Mouse (Mus musculus) retina, postnatal 1 day (tissue): Measurements from ENCODE around the gene Sfi1.
A peak's percentile ranks its signal among the peaks of the same experiment; 100 is the strongest.
"Not testable (repeated sequence)": the region's sequence is repeated elsewhere in the genome, so short reads cannot be mapped to it uniquely, and the experiment has no call there.

Experiments
- DNase-seq: peaks from one replicate; pipeline ENCODE4 v3.0.0-alpha.2; 2012

Gene Sfi1

GRCm38 (mm10) chr11:3172526-3172925 lies 20.7 kb downstream of the Sfi1 start:
- not testable (repeated sequence) for DNase-seq

GRCm38 (mm10) chr11:3171931-3172330 lies 21.3 kb downstream of the Sfi1 start:
- not testable (repeated sequence) for DNase-seq

- DNase-seq: not testable (repeated sequence)
Measured at GRCm38 (mm10) chr11:3169042-3169441, 24.2 kb downstream of the Sfi1 start.

GRCm38 (mm10) chr11:3167571-3168001 lies 25.7 kb downstream of the Sfi1 start:
- DNase-seq: not testable (repeated sequence)

- DNase-seq: not testable (repeated sequence)
Measured at GRCm38 (mm10) chr11:3167129-3167528, 26.1 kb downstream of the Sfi1 start.

DNA sequence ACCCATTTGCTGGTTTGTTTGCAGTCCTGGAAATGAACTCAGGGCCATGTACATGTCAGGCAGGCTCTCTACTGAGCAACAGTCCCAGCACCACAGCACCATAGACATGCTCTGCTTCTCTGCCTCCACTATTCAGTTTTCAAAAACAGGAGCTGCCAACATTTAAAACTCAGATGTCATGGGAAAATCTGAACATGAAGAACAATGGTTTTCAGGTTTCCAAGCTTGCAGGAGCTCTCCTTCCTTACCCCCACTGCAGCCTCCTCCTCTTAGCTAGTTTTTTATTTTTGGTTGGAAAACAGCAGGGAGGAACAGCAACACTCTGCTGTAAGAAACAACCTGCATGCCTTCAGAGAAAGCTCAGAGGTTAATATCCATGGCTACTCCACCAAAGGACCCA lies 26.9 kb downstream of the Sfi1 start:
- DNase-seq: not testable (repeated sequence)

- peak; percentile 36 for DNase-seq
Measured at GRCm38 (mm10) chr11:3165210-3165782, 28.0 kb downstream of the Sfi1 start.

GRCm38 (mm10) chr11:3163661-3164060 lies 29.6 kb downstream of the Sfi1 start:
- not testable (repeated sequence) for DNase-seq

- DNase-seq: not testable (repeated sequence)
Measured at GRCm38 (mm10) chr11:3163122-3163521, 30.1 kb downstream of the Sfi1 start.

GRCm38 (mm10) chr11:3162236-3162897 lies 30.9 kb downstream of the Sfi1 start:
- DNase-seq: not testable (repeated sequence)

DNA sequence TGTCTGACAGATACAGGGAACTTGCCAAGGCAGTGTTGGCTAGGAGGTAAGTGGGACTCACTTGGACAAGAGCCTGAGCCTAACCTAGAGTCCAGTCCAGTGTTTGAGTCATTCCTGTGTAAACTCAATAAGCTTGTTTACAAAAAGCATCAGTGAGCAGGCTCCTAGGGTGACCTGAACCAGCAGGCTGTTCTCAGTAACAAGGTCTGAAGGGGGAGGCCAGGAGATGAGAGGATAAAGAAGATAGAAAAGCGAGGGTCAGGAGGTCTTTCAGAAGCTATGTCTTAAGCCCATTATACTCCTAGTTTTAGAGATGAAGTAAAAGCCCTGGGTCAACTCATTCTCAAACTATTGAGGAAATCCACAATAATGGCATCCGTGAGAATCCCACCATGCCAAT lies 31.9 kb downstream of the Sfi1 start:
- peak; percentile 38 for DNase-seq

- not testable (repeated sequence) for DNase-seq
Measured at GRCm38 (mm10) chr11:3158800-3159199, 34.5 kb downstream of the Sfi1 start.

GRCm38 (mm10) chr11:3157996-3158395 lies 35.3 kb downstream of the Sfi1 start:
- DNase-seq: not testable (repeated sequence)

DNA sequence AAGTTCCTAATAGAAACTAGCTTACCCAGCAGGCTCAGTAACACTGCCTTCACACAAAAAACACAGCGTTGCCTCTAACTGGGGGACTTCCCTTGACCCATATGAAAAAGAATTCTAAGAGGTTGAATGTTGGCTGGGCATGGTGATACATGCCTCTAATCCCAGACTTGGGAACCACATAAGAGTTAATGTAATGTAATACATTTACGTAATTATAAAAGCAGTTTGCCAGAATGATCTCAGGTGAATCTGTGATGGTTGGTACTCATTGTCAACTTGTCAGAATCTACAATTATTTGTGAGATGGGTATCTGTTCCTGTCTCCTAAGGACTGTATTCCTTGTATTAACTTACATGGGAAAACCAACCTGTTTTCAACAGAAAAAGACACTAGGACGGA lies 36.3 kb downstream of the Sfi1 start:
- not testable (repeated sequence) for DNase-seq

GRCm38 (mm10) chr11:3153666-3154397 lies 39.4 kb downstream of the Sfi1 start:
- DNase-seq: peak; percentile 16

GRCm38 (mm10) chr11:3151358-3151757 lies 41.9 kb downstream of the Sfi1 start:
- DNase-seq: not testable (repeated sequence)

DNA sequence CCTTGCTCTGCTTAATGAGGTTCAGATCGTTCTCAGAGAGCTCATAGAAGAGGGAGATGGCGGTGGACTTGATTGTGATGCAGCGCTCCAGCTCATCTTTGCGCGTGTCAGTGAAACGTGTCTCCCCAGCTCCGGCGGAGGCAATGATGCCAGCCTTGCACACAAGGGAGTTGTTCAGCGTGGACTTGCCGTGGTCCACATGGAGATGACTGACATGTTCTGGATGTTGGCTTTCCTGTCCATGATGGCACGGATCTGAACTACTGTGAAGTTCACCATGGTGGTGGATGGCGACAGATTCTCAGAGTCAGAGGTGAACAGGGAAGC lies 42.6 kb downstream of the Sfi1 start:
- not testable (repeated sequence) for DNase-seq

DNA sequence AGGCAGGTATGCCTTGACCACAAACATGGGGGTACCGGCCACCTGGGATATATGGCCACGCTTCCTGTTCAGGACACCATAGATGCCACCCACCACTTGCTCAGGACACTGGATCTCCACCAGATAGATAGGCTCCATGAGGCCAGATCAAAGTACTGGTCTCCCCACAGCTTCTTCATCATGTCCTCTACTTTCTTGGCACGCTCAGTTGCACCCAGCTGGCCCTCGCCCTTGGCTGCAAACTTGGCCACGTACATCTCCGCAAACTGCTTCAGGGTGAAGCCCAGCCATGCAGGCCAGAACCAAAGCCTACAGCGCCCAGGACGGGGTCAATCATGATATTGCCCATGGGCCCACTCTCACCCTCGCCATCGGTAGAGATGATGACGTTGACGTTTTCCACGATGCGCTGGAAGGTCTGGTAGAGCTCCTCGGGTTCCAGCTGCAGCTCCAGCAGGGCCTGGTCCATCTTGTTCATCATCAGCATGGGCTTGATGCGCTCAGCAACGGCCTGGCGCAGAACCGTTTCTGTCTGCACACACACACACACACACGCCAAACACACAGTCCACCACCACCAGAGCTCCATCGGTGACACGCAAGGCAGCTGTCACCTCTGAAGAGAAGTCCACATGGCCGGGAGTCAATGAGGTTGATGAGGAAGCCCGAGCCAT lies 43.1 kb downstream of the Sfi1 start:
- not testable (repeated sequence) for DNase-seq

- DNase-seq: not testable (repeated sequence)
Measured at GRCm38 (mm10) chr11:3149471-3149870, 43.8 kb downstream of the Sfi1 start.

- not testable (repeated sequence) for DNase-seq
Measured at GRCm38 (mm10) chr11:3146806-3147205, 46.5 kb downstream of the Sfi1 start.

GRCm38 (mm10) chr11:3145359-3146165 lies 47.7 kb downstream of the Sfi1 start:
- not testable (repeated sequence) for DNase-seq

- not testable (repeated sequence) for DNase-seq
Measured at GRCm38 (mm10) chr11:3143984-3144383, 49.3 kb downstream of the Sfi1 start.
